Mouse (Mus musculus) retina, postnatal 7 days (tissue): Measurements from ENCODE around the gene Trpm1.

ENCODE experiments used
- DNase-seq: peaks from one replicate; pipeline ENCODE4 v3.0.0-alpha.2; 2012; ENCODE audit warnings: low read depth, low spot score

Trpm1 gene

GRCm38 (mm10) chr7:64231996-64232395 is 78.4 kb downstream of the Trpm1 start:
- no peak for DNase-seq

- no peak for DNase-seq
Measured at GRCm38 (mm10) chr7:64234310-64234820, 80.7 kb downstream of the Trpm1 start.

DNA sequence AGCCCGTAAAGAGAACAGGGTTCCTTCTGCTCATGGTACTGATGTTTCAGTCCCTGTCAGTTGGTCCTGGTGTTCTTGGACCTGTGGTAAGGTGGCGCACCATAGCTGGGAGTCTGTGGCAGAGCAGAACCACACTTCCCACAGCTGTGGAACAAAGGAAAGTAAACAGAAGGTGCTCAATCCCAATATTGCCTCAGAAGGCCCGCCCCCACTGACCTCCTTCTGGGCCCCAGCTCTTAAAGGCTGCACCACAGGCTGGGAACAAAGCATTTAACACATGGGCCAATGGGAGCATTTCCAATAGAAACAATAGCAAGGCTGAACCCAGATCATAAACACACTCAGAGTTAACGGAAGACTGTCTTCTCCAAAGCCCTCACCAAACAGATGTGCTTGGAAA is 82.9 kb downstream of the Trpm1 start:
- no peak for DNase-seq

DNA sequence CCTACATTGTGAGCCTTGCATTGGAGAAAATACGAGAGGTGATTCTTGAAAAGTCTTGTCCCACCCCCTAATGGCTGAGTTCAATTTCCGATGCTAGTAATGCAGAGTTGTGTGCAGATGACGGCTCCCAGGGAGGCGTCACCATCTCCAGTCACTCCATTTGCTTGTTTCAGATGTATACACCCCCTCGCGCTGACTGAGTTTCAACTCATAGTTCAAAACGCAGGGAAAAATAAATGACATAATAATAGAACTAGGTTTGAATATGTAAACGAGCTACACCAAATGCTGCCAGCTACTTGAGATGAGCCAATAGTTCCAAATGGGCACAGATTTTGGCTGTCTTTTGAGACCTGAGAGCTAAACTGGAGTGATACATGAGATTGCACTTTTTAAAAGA is 84.1 kb downstream of the Trpm1 start:
- DNase-seq, result no peak

GRCm38 (mm10) chr7:64238410-64239086 is 84.9 kb downstream of the Trpm1 start:
- no peak for DNase-seq

DNA sequence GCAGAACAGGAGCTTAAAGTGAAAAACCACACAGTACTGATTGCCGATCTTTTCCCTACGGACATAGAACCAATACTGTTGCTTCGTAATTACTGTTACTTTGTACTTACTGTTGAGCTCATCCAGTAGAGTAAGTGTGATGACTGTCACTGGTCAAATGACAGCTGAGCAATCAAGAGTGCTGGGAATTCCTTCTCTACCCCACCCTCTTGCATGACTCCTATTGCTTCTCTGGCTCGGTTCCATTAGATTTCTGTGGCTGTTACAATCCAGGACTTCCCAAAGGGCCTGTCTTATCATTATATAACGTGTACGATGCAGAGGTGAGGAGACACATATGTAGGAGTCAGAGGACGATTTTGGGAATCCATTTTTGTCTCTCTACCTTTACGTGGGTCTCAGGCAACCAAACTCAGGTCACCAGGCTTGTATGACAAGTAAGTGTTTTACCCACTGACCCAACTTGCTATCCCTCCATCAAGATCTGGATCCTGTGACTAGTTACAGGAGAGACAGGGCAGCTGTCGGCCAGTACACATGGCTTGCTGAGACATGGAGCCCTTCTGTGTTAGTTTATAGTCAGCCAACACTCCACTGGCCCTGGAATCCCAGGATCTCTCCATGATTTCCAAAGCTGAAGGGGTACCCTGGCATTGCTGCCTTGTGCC is 85.6 kb downstream of the Trpm1 start:
- DNase-seq, result no peak

GRCm38 (mm10) chr7:64239806-64240315 is 86.2 kb downstream of the Trpm1 start:
- no peak for DNase-seq

GRCm38 (mm10) chr7:64242424-64242823 is 88.8 kb downstream of the Trpm1 start:
- no peak for DNase-seq

DNA sequence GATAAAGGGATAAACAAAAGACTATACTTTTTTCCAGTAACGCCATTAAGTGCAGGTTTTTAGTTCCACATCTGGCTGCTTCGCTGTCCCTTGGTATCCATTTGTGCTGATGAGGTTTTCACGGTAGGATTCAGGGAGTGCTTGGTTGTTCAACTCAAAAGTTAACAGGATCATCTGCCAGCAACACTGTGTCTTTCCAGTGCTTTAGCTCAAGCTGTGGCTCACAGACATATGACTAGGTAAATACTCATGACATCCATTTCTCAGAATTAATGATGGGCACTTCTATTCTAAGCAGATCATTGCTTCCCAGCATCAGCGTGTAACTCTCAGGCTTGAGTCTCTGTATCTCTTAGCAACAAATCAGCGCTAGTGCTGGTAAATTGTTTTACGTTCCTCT is 90.7 kb downstream of the Trpm1 start:
- DNase-seq, result no peak

- DNase-seq, result no peak
Measured at GRCm38 (mm10) chr7:64246713-64247112, 93.1 kb downstream of the Trpm1 start.

DNA sequence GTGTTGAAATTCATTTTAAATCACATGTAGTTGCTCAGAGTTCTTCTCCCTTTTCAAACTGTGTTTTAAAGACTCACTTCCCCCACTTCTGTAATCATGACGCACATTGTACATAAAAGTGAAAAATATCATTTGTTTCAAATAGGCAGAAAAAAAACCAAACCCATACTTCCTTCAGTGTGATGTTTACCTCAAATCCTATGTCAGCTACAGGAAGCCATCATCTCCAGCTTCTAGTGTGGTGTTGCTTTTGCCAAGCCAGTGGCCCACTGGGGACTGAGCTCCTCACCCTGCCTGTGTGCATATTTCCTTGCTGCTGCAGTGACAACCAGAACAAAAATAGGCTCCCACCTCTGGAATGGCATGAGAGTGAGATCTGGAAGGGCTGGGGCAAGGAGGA is 94.7 kb downstream of the Trpm1 start:
- no peak for DNase-seq

- no peak for DNase-seq
Measured at GRCm38 (mm10) chr7:64249715-64250114, 96.1 kb downstream of the Trpm1 start.

DNA sequence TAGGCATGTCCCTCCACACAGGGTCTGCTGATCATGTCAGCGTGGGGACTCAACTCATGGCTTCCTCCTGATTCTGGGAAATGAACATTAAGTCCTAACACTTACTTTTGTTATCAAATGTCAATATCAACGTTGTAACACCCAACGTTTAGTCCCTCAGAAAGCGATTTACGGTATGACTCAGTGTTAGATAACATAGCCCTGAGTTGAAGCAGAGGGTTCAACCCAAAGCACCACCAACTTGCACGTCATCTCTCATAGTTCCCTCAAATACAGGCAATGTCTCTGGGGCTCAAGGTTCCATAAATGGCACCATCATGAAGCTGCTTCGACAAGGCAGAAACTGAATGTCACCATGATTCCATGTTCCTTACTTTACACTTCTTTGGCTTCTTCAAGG is 96.8 kb downstream of the Trpm1 start:
- no peak for DNase-seq

- DNase-seq, result no peak
Measured at GRCm38 (mm10) chr7:64253736-64254135, 100.1 kb downstream of the Trpm1 start.

DNA sequence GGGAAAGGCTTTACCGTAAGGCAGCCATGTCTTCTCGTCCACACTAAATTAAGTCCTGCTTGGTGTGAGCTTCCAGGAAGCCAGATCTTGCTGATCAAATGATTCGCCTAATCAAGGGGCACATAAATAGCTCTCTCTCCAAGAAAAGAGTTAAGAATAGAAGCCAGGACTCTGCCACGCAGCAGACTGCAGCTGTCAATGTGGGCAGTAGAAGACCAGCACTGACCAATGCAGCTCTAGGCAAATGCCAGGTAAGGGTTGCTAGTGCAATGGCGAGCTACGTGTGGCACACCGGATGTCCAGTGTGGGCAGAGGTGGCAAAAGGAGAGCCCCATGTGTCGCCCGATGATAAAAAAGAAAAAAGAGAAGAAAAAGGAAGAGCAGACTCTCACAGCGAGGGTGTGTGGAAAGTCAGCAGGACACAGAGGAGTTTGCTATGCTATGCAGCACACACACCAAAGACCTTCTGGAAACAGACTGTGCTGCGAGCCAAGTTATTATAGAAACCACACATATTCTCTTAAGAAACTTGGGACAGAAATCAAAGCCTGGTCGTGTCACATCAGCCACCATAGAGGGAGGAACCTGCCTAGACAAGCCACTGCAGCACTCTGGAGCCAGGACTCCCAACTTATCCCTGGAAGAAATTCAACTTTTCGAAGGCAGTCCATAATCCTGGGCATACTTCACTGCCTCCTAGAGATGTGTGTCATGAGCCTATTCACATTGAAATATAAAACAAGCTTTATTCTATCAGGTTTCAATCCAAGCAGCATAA is 112.1 kb downstream of the Trpm1 start:
- DNase-seq, result no peak

GRCm38 (mm10) chr7:64266587-64266986 is 113.0 kb downstream of the Trpm1 start:
- DNase-seq, result no peak

GRCm38 (mm10) chr7:64271926-64272325 is 118.3 kb downstream of the Trpm1 start:
- no peak for DNase-seq

GRCm38 (mm10) chr7:64275518-64275917 is 121.9 kb downstream of the Trpm1 start:
- DNase-seq, result no peak

GRCm38 (mm10) chr7:64276921-64277320 is 123.3 kb downstream of the Trpm1 start:
- no peak for DNase-seq

DNA sequence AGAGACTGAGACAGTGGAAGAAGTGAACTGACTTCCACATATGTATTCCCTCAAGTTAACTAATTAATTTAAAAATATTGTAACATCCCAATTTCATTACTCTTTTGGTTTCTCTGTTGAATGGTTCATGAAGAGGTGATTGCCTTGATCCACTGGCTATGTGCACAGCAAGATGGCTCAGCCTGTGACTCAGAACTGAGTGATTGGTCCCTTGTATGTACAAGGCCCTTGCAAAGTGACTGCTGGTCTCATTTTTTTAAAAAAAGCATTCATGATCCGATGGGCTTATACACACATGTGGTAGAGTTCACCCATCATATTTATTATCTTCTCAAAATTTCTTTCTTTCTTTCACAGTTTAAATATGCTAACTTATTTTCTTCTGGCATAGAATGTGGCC is 124.9 kb downstream of the Trpm1 start:
- DNase-seq, result no peak

DNA sequence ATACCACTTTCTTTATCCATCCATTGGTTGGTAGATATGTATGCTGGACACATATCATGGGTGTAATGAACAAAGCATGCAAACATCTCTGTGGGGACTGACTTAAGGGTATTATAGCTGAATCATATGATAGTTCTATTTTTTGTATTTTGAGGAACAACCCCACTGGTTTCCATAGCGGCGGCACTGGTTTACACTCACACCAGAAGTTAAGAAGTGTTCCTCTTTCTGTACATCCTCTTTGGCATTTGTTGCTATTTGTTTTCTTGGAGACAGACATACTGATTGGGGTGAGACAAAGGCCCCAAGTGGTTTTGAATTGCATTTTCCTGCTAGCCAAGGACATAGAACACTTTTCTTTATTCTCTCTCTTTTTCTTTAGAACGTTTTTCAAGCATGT is 125.9 kb downstream of the Trpm1 start:
- DNase-seq, result no peak

DNA sequence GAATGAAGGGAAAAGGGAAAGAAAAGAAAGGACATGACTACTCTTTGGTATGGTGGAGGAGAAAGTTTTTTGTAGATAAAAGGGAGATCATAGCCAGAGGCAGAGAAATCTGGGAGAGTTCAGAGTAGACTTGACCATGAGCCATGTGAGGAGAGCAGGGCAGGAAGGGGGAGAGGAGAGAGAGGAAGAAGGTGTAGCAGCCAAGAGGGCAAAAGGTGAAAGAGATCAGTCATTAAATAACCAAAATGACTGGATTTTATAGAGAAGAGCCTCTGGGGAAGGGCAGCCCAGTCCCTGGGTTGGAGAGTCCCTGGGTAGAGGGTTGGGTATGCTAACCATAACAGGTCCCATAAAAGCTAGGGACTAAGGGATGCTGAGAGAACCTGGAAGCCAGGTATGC is 132.9 kb downstream of the Trpm1 start:
- DNase-seq, result no peak
